Mouse (Mus musculus) left cerebral cortex, adult 9 months (tissue): Measurements from ENCODE around the gene Pkdrej.
"Not testable (repeated sequence)": the region's sequence is repeated elsewhere in the genome, so short reads cannot be mapped to it uniquely, and the experiment has no call there.

Experiments used
- DNase-seq, 2 experiments: peaks; one replicate each; pipeline ENCODE4 v3.0.0; 2022; ENCODE audit warnings: low spot score in 2 of 2

Gene Pkdrej

DNA sequence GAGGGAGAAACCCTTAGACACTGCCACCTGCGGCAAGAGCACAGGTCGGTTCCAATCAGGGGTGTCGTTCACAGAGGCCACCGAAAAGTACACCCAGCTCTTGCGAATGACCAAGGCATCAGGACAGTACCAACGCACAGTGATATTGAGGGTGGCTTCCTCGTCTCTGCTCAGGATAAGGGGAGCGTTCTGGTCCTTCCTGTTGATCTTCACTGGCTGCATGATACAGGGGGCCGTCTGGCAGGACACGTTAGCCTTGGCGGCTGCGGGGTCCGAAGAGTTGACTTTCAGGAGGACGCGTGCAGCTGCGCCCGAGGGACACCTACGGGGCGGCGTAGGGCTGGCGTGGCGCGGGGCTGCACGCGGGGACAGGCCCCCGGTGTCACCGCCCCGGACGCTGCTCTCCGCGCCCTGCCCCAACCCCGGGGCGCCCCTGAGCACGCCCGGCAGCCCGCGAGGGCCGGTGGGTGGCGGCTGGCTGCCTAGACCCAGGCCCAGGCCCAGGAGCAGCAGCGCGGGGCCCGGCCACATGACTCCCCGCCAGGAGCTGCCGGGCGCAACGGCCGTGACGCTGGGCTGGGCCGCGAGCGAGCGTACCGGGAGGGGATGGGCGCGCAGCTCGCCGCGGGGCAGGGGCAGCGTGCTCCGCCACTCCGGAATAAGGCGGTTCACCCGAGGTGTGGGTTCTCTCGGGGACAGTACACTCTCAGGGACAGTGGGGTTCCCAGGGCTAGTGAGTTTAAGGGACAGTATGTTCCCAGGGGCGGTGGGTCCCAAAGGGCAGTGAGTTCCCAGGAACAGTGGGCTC lies at the start of gene Pkdrej:
Gene Pkdrej (minus strand): TSS at position 532 of the 808 bp plus-strand sequence.
- DNase-seq = peak in 1 of 2 experiments; percentile 22

DNA sequence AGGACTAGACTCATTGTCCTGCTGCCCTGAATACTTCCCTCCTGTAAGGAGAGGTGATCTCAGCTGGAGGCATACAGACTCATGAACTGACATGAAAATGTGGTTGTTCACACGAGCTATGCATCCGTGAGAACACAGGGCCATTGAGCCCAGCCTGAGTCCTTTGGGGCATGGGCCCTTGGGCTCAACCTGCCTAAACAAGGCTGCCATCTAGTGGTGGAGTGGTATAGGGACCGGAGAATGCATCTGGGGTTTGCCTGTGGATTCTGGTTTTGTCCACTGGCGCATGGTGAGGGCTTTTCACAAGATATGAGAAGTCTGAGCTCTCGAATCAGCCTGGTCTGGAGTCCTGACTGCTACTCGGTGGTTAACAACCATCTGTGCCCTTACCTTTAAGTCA lies 46.2 kb upstream of the Pkdrej start:
- peak in 1 of 2 experiments; percentile 80 for DNase-seq

DNA sequence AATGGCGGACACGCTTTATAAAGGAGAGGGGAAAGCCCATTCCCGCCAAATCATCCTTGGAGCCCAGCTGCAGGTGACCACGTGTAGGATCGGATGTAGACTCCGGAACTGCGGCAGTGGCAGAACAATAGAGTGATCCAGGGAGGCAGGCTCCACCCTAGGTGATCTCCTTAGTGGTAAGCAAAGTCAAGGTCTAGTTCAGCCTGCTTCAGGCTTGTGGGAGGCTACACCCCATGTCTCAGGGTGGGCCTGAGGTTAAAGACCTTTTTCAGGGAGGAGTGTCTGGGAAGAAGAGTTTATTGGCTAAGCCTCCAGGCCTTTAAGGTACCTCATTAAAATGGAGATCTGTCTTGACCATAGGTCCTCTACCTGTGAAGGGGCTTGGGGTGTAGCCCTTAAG lies 44.4 kb upstream of the Pkdrej start:
- DNase-seq = not testable (repeated sequence)

DNA sequence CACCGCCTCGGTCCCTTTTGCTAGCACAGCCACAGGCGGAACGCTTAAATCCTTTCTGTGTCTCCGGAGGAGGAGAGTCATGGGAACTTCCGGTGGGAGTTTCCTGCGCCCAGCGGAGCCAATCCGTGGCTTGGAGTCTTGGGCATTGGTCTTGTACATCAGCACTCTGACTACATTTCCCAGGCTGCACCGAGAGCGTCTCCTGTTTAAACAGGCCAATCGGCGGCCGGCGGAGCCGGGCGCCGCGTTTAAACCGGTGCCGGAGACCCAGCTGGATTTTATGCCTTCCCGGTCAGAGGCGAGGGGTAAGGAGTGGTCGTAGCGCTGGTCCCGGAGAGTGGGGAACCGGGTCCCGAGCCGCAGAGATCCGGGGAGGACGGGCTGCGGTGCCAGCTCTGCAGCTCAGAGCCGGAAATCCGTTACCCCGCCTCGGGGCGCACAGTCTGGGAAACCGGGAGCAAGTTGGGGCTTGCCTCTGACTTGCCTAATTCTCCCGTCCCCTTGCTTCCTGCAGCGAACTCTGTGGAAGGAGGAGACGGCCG lies 38.0 kb upstream of the Pkdrej start, which contains the start of gene Gtse1:
Gene Gtse1 (plus strand): TSS at position 256 of the 542 bp plus-strand sequence.
- peak; percentile 89 to 96 for DNase-seq

DNA sequence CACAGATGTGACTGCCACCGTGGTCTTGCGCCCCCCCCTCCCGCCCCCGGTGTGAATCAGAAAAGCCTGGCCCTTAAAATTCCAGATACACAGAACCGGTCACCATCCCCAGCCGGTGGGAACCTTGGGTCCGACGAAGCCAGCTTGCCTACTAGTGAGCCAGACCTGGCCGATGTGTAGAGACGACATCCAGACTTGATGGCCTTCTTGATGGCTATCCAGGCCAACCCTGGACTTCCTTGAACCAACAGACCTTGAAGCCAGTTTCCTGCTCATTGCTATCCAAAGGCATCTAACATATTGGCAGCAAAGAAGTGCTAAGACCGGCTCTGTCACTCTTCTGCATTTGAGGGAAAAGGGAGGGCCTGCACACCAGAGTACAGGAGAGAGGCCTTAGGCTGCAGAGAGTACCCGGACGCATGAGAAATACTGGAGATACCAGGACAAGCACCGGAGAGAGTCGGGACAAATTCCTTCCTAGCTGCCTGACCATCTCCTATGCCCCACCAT lies 37.5 kb upstream of the Pkdrej start:
- DNase-seq = no peak

DNA sequence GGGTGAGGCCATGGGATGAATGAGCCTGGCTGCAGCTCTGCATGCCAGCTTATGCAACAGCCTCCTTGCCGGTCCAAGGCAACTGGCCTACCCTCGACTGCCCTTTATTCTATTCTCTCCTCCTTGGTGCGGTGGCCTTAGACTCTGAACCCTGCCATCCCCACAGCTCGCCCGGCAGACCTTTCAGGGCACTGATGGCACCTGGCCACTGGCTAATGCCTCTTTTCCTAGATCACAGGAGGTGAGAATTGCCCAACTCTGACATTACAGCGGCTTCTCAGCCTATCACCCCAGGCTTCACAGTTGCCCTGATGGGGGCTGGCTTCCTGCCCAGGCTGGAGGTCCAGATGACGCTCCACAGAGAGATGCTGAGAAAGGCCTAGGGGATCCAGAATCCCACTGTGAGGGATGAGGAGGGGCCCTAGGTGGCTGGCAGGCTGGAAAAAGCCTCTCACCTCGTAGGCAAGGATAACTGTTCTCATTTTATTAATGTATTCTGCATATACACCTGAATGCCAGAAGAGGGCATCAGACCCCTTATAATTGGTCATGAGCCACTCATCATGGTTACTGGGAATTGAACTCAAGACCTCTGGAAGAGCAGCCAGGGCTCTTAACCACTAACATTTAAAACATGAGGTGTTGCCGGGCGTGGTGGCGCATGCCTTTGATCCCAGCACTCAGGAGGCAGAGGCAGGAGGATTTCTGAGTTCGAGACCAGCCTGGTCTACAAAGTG lies 30.3 kb upstream of the Pkdrej start:
- DNase-seq = no peak

DNA sequence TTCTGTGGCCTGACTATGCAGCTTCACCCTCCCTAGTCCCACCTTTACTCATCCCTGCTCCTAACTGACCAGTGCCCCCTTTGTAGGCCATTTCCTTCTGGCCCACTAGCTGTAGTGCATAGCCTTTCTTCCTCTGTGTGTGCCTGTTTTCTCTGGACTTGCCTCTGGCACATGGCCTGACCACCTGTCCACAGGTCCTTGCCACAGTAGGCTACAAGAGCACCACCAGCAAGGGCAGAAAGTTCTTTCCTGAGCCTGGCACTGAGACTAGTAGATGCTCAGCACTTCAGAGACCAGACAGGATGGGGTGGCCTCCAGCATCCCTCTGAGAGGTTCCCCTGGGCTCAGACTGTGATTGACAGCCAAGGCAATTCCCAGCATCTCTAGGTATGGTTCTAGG lies 23.5 kb upstream of the Pkdrej start:
- DNase-seq = no peak

DNA sequence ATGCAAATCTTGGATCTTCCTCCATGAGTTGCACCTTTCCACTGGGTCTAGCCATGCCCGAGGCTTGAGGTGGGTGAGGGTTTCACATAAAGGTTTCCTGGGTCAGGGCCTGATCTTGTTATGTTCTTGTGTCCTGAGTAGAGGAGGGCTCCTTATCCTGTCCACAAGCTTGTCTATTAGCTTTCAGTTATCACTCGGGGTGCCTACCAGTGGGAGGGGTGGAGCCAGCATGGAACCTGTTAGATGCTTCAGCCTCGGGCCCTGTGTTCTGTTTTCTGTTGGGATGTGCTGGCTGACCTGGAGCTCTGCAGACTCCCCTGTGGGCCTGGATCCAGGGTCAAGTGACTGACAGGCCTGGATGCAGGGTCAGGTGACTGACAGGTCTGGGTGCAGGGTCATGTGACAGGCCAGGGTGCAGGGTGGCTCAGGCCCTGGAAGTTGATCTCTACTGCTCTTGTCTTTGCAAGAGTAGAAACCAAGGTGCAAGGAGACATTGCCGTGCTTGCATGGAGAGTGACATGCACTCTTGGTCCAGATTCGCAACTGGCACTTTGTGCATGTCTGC lies 20.3 kb upstream of the Pkdrej start:
- DNase-seq = no peak

DNA sequence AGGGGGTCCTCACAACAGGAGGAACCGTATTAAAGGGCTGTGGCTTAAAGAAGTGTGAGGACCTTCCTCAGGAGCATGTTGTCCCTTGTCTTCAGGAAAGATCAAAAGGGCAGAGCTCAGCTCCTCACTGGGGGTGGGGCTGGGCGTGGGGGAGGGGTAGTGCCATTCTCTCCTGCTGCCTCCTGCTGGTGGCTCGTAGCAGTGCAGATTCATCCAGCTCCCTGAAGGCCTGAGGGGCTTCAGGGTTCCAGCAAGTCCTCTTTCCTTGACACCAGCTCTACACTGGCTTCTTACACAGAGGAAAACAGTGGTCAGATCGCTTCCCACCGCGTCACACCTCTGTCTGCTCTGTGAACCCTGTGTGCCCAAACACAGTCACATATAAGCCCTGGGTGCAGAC lies 19.4 kb upstream of the Pkdrej start:
- DNase-seq = no peak

DNA sequence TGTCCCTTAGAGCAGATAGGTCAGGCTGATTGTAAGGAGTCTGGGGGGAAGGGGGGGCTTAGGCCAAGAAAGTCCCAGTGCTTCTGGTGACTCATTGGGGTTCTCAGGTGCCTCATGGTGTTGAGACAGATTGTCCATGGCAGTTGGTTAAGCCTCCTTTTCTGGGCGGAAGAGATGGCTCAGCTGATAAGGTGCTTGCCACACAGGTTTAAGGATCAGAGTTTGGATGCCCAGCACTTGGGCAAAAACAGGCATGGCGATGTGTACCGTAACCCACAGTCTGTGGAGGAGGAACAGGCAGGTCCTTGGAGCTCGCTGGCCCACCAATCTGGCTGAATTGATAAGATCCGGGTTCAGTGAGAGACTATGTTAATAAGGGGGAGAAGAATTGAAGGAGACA lies 15.4 kb upstream of the Pkdrej start:
- no peak for DNase-seq

DNA sequence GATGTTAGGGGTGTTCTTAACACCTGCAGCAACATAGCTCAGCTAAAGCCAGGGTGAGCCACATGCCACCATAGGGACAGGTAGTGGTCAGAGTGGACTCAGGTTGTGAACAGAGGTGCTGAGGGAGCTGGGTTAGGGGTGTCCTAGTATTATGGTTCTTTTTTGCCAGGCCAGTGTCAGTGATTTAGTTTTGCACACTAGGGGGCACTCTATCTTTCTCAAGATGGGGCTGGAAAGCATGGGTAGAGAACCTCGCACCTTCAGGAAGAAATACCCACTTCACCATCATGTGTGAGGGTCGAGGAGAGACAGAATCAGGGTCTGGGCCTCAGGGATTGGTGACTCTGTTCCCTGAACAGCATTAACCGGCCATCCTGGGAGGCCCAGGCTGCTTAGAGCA lies 13.8 kb upstream of the Pkdrej start:
- no peak for DNase-seq

DNA sequence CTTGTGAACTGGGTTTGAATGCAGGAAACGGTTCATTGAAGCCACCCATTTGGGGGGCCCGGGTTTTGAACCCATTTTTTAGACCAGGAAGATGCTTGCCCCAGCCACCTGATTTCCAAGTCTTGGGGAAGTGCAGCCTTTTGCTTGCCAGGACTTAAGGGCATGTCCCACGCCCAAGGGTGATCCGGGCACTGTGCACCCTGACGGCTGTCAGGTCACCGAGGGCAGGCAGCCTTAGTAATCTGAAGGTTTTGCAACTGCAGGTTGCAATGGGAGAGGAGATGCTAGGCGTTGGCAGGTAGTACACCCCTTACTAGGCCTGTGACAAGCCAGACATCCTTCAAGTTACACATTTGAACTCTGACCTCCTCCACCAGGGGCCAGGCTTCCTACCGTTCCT lies 11.1 kb upstream of the Pkdrej start:
- DNase-seq = no peak

DNA sequence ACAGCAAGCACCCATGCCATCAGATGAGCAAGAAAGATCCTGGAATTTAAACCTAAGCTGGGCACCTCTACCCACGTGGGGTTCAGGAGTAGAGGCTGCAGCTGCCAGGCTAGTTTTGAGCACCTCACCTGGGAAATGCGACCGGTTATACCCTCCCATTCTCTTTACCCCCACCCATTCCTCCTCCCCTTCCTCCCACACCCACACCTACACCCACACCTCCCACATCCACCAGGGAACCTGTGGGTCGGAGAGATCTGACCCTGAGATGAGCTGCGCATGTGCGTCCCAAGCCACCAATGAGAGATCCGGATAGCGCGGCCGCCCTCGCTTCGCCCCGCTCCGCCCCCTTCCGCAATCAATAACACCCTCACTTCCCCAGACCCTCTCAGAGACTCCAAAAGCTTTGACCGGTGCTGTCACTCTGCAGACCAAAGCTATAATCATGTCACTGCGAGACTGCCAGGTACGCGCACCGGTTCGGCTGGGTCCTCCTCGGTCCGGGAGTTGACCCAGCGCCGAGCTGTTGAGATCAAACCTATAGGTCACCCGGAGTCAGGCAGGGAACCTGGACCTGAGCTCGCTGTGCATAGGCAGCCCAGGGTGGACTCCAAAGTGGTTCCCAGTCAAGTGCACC lies 10.5 kb upstream of the Pkdrej start, which contains the start of gene Ttc38:
Gene Ttc38 (plus strand): TSS at position 353 of the 637 bp plus-strand sequence.
- DNase-seq = peak; percentile 62 to 87

DNA sequence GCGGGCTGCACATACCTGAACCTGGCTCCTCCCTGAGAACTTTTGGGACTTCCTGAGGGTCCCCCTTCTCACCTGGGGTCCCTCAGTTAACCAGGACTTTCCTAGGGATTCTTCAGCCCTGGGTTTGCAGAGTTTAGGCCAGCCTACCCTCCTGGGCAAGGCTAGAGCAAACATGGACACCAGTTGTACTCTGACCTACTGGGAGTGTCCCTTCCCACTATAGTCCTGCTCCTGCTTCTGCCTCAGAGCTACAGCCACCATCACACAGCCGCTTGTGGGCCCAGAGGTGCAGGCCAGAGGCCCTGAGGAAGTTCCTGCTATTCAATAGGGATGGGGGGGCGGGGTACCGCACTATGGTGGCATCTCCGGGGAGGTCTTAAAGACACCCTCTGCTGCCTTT lies 7.9 kb upstream of the Pkdrej start:
- no peak for DNase-seq

DNA sequence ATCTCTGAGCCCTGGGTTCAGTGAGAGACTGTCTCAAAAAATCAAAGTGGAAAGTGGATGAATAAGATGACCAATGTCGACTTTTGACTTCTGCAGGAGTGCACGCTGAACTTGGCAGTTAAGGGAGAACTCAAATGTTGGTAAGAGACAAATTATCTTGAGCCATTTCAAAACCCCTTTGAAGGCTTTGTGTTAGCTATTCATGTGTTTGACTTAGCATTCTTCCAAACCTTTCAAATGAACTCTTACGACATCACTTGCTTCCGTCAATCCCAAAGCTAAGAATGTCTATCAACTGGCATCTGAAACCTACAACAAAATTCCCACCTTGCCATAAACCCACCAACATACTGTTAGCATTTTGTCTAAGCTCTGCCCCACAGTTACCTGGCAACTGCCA lies 6.5 kb upstream of the Pkdrej start:
- no peak for DNase-seq

DNA sequence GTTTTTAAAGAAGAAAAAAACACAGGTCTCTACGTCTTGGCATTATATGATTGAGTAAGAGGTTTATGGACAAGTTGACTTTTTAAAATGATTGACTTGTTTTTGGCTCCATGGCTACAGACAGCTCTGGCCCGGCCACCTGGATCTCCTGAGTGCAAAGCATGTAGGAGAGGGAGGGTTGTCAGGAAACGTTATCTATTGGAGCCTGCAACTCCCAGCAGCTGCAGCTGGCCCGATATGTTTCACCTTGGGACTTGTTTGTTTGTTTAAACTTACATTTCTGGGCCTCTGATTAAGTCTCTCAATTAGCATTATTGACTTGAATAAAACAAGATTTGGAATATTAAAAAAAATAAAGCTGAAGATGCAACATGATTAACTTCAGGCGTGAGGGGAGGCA lies 5.1 kb upstream of the Pkdrej start:
- no peak for DNase-seq

DNA sequence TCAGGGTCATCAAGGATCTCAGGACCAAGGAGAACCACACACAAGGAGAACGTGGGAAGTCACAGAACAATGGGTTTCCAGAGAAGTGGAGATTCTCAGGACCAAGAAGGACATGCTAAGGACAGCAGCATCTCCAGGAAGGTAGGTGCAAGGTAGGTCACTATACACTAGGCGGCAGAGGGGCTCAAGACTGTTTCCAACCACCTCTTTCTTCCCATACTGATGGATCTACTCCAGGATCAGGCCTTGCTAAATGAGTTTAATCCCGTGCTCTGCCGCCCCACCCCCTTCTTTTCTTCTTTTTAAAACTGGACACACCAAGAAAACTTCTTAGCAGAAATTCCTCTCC lies 451 bp upstream of the Pkdrej start:
- no peak for DNase-seq

DNA sequence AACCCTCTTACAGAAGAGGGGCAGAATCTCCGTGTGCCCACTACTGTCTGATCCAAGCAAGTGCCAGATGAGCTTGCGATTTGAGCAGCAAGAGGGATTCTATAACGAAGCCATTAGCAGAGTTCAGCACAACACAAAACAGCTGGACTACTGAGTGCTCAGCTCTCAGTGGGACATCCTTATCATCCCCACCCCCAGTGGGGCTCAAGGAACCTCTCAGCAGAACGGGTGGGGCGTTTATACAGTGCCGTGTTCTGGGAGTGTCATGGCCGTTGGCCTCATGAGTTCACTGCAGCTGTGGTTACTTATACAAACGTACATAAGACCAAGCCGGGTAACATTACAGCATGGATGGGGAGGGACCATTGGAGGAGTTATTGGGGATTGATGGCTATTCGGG lies 8.1 kb downstream of the Pkdrej start:
- DNase-seq = no peak

DNA sequence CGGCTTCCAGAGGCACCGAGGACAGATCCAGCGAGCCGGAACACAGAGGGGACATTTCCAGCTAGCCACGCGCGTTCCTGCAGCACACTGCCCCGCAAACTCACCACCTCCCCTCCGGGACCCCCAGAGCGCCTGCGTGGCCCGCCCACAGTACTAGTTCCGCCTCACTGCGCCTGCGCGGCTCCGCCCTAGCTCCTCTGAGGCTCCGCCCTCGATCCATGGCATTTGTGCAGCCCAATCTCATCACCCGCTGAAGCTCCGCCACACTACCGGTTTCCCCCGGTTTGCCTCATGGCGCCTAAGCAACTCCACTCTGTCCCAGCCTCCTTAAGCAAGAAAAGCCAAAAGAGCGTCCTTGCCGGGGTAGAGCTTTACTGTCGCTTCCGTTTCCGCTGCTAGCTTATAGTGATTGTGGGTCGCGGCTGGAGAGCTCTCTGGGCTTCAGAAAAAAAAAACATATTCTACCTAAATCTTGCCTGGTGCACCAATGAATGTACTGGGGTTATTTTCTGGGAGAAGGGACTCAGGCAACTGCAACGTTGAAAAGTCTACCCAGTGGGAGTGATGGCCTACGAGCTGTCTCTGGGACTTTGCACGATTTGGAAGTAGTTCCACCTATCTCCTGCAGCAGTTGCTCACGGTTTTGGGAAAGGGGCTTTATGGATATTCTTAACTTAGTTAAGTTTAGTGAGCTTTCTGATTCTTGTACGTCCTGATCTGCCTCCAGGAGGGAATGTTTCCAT lies 9.8 kb downstream of the Pkdrej start, which contains the start of gene Cdpf1:
Gene Cdpf1 (minus strand): TSS at position 163 of the 743 bp plus-strand sequence.
- peak; percentile 96 to 99 for DNase-seq

DNA sequence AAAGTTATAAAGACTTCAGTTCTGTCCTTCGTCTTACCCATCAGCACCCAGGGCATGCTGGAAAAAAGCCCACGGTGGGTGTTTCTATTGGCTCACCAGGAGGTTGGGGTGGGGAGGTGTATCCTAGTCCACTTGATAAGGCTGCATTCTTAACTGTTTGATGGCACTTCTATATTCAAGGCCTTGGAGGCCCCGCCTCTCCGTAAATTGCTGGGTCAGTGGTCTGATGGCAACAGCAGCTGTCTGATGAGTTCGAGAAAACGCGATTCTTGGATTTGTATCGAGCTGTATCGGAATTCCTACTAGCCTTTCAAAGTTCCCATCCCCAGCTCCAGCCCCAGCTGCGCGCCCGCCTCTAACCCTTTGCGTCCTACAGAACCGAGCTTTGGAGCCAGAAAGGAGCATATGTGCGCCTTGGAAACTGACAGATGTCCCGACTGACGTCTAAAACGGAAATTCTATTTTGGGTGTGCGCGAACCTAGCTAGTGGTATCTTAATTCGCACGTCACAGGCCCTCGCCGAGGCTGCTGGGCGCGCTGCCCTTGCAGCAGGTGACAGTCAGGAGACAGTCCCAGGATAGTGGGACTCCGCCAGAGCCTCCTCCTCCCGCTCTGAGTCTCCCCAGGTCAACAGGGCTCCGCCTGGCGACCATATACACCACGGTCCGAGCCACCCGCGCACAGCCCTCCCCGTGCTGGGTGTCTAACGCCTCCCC lies 10.6 kb downstream of the Pkdrej start:
- peak; percentile 62 to 84 for DNase-seq
